Mouse (Mus musculus): Measurements from ENCODE around the gene Cdh13. TPM values are rescaled to one million over a fixed set of nuclear protein-coding genes. Genes with fewer than 3 reads are reported as not detected.

Gene Cdh13
- total RNA-seq, 2 experiments from 2014 or later, result 5.9 to 12.6 TPM

DNA sequence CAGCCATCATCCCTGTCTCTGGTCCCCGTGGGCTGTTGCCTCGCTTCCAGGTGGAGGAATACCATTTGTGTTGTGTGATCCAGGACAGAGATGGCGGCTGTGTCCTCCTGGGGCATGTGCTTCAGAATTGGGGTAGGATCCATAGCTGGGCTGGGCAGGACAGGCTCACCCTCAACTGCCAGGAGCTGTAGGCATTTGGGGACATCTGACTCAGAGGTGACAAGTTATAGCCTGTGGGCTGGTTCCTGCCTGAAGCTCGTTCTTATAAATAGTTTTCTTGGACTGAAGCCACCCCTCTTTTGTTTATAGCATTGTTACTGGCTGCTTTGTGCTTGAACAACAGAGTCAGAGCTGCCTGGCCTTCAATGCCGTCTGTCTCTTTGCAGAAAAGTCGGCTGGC lies 6.7 kb downstream of the Cdh13 start:
- DNase-seq (ENCODE audit: low spot score in 2 of 2), result no peak

DNA sequence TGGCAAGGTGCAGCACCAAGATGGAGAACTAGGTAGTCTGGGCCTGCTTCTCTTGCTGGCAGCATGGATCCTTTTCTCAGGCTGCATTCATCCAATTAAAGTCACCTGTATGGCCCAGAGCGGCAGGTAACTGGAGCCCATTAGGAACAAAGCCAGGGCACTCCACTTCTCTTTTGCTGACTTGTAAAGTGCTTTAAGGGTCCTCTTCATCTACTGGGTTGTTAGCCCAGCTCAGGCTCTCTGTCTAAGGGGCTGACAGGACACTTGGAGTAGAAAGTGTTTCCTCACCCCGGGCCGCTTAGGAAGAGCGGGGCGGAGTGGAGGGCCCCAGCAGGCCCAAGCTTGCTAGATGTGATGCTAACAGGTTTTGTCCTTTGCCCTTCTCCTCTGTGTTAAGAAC lies 12.9 kb downstream of the Cdh13 start:
- no peak for DNase-seq (ENCODE audit: low spot score in 2 of 2)

DNA sequence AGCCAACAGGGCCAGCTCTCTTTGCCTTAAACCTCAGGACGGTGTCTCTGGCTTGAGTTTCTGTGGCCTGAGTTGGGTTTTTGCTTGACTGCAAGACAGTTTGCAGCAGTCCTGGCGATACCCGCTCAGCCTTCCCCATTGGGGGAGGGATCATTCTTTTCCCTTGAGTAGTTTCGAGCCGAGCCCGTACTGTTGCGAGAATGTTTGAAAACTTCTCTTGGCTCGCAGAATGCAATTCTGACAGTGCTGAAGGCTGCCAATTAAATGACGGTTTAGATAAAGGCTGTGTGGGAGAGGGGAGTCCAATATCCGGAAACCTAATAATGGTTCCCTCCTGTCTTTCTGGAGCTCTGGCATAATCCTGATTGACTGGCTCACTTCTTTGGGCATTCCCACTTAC lies 23.4 kb downstream of the Cdh13 start:
- DNase-seq (ENCODE audit: low spot score in 2 of 2), result no peak

- no peak for DNase-seq (ENCODE audit: low spot score in 2 of 2)
Measured at GRCm38 (mm10) chr8:118309106-118309505, 25.6 kb downstream of the Cdh13 start.

DNA sequence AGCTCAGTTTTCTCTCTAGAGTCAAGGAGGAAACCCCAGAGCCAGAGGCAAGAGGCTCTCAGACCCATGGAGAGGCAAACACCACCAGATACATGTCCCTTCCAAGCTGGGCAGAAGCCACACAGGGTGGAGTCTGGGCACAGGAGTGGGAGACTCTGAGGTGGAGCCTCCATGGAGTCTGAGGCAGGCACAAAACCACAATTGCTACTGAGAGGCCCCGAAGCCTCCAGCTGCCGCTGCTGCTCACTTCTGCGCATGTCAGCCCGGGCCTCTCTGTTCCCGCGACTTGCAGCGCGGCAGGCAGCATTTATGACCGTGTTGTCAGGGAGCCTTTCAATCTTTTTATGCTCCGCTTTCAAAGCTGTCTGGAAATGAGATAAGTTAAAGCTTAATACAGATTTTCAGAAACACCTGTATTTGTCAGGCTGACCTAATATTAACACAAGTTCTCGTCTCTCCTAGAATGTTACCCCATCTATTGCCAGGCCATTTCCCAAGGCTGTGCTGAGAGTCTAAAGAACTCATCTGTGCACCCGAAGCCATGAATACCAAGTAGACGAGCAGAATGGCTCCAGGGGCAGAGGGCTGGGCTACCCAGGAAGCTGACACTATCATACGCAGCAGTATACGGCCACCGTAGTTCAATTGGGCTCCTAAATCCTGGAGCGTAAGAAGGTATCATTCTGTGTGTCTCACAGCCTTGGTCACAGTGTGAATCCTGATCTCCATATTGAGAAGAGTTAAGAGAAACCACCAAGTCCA lies 30.1 kb downstream of the Cdh13 start:
- DNase-seq (ENCODE audit: low spot score in 2 of 2), result no peak

DNA sequence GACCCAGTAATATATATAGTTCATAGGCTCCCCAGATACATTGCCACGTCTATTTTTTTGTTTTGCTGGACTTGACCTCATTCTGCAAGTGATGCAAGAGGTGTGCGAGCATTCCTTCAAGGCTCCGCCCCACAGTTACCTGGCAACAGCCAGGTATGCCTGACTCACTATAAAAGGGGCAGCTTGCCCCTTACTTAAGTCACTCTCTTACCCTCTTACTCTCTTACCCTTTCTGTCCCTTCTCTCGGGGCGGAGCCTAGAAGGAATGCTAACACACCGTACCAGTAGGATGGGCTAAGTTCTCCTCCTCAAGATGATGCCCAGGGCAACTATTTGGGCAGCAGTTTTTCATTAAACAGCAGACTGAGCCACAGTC lies 30.6 kb downstream of the Cdh13 start:
- no peak for DNase-seq (ENCODE audit: low spot score in 2 of 2)

DNA sequence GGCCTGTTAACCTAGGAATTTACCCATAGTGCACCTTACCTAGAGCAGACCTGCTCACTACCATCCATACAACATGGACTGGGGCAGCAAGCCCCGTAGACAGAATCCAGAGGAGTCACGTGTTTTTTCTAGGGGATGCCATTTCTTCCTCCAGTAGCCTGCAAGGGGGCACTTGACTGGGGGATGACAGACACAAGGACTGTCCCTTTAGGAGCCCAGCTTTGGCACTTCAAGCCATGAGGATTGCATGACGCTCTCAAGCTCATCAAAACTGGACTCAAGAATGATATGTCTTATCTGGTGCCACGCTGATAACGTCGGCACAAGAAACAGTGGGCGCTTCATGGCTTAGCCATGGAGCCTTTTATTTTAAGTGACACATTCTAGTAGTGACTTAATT lies 31.4 kb downstream of the Cdh13 start:
- no peak for DNase-seq (ENCODE audit: low spot score in 2 of 2)

DNA sequence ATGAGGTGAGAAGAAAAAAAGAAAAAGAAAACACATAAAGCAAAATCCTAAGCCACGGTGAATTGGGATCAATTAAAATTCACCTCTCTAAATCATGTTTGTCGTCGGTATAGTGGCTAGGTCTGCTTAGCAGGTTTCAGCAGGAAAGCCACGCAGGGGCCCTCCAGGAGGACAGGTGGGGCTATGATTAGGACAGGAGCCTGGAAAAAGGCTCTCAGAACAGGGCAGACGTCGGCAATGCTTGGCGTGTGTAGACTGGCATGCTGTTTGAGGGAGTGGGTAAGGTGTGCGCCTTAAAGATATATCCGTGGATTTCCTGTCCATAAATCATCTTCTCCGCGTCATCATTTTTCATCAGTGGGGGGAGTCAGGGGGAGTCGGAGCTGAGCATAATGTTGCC lies 32.9 kb downstream of the Cdh13 start:
- DNase-seq (ENCODE audit: low spot score in 2 of 2), result no peak

DNA sequence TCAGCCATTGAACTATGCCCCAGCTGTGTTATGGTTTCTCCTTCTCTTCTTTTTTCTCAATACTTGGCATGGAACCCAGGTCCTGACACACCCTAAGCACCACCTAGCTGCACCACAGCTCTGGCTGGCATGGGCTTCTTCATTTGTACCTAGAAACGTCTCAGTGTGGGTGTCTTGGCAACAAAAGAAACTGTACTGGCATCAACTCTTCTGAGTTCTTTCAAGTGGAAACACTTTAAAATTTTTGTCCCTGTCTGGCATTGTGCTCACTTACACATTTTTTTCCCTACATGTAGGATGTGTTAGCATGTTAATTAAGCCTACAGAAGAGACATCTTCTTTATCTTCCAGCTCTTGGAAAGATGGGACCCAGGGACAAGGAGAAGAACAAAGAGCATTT lies 37.0 kb downstream of the Cdh13 start:
- DNase-seq (ENCODE audit: low spot score in 2 of 2), result no peak

DNA sequence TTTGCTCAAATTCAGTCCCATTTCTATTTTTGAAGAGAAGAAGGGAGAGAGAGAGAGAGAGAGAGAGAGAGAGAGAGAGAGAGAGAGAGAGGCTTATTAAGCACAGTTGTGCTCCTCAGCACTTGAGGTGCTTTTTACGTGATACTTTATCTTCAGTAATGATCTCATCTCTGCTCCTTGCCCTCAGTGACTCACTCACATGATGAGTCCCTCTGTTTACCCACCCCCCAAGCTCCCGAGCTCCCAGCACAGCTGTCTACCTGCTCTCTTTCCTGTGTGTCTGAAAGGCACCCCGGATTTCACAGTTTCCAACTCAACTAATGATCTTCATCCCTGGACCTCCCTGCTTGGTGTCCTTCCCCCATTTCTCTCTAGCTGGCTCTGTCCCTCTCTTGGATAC lies 39.9 kb downstream of the Cdh13 start:
- DNase-seq (ENCODE audit: low spot score in 2 of 2), result no peak

GRCm38 (mm10) chr8:118334933-118335332 lies 51.4 kb downstream of the Cdh13 start:
- DNase-seq (ENCODE audit: low spot score in 2 of 2), result no peak

GRCm38 (mm10) chr8:118339711-118340110 lies 56.2 kb downstream of the Cdh13 start:
- DNase-seq (ENCODE audit: low spot score in 2 of 2), result no peak

- no peak for DNase-seq (ENCODE audit: low spot score in 2 of 2)
Measured at GRCm38 (mm10) chr8:118343267-118343666, 59.7 kb downstream of the Cdh13 start.

GRCm38 (mm10) chr8:118348710-118349489 lies 65.4 kb downstream of the Cdh13 start:
- no peak for DNase-seq (ENCODE audit: low spot score in 2 of 2)

DNA sequence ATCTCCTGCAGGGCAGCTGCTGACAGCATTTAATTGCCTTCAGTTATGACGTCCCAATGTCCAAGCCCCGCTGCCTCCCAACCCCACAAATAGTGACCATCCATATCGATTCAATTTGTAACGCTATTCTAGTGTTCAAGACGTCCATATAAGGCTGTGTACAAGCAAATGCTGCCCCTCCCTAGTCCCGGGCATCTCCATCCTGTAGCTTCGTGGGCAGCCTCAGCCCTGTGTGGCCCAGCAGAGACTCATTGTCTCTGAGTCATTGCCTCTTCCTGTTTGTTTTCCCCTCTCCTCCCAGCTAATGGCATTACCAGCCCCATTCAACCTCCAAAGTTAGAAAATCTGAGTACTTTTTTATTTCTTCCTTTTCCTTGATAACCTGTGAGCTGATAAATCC lies 66.6 kb downstream of the Cdh13 start:
- DNase-seq (ENCODE audit: low spot score in 2 of 2), result no peak

DNA sequence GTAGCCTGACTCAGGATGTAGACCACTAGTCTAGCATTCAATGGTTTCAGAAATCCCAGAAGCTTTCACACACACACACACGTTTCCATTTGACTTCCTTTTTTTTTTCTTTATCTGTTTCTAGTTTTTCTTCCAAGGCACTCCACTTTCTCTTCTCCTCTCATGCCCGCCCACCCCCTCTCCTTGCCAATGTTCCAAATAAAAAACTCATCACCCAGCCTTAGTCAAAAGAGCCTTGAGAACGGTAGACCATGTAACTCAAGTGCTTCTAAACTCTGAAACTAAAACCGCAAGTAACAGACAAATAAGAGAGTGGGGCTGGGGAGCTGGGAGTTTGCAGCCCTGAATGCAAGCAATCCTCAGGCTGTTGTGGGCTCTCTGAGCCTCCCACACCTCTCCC lies 69.5 kb downstream of the Cdh13 start:
- DNase-seq (ENCODE audit: low spot score in 2 of 2), result no peak

DNA sequence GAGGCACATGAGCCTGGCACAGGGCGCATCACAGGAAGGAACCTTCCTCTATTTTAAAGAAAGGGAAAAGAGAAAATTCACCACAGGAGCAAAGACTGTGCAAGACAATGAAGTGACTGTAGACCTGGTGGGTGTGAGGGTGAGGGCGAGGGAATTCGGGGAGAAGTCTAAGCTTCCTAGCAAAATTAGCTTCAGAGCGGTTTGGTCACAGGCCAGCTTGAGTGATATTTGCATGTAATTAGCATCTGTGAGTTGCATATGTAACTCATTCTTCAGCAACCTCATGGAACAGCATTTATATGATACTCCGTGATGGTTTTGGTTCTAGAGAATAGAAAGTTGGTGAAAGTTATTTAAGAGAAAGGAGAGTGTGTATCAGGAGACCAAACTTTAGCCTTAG lies 73.5 kb downstream of the Cdh13 start:
- DNase-seq (ENCODE audit: low spot score in 2 of 2), result no peak

- no peak for DNase-seq (ENCODE audit: low spot score in 2 of 2)
Measured at GRCm38 (mm10) chr8:118357596-118357995, 74.1 kb downstream of the Cdh13 start.

- DNase-seq (ENCODE audit: low spot score in 2 of 2), result no peak
Measured at GRCm38 (mm10) chr8:118363781-118364180, 80.2 kb downstream of the Cdh13 start.

DNA sequence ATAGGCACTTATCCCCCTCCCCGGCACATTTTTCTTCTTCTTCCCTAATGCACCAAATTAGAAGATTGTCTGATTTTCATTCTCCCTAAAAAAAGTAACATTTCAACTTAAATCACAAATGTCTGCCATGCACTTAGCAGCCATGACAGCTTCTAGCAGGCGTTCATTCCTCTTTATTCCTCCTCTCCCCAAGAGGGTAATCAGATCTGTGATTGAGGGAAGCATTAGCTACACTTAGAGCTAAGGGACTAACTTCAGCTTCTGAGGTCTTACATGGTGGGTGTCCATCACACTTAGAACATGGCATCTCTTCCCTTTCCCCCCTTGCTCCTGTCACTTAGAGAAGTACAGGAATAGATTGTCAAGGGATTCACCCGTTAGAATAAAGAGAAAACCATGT lies 89.6 kb downstream of the Cdh13 start:
- no peak for DNase-seq (ENCODE audit: low spot score in 2 of 2)

DNA sequence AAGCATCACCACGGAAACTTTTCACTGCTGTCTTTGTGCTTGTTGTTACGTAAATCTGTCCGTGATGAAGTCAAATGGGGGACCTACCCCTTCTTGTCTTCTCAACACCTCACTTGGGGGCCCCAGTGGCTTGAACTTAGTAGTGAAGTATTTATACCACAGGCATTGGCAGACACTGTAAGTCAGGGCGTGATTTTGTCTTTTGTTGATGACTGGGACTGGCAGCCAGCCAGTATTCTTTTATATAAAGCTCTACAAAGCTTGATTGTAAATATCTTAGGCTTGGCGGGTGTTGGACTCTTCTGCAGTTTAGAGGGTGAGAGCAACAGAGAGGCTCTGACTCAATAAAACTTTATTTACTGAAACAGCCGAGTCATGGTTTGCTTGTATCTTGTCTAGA lies 91.2 kb downstream of the Cdh13 start:
- DNase-seq (ENCODE audit: low spot score in 2 of 2), result no peak

DNA sequence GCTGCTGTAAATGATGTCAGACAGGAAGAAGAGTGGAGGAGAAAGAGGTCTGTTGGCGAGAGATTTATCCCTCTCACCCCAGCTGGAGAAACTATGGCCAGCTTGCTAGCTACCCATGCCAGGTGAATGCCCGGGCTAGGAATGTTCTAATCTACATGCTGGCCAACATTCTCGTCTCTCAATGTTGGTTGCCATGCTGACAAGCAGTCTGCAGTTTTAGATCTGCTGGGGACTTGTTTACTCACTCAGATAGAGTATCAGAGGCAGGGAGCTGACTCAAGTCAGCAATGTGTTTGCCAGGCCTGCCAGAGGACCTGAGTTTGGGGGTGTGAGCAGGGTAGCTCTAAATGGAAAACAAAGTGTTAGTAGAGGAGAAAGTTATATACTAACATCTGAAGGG lies 93.3 kb downstream of the Cdh13 start:
- DNase-seq (ENCODE audit: low spot score in 2 of 2), result no peak

DNA sequence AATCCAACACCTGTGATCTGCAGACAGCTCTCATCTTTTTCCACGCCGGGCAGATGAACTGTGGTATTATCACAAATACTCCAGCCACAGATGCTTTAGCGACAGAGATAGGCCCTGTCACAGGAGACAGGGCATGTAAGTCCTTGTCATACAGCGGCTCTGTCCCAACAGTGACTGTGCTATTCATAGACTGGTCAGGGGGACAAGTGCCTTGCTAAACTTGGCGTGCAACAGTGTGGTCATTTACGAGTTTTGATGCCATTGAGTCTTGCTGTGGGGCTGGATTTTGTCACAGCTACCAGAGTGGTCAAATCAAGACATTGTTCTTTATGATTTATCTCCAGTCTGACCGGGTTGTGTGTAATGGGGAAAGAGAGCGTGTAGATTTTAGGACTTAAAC lies 95.5 kb downstream of the Cdh13 start:
- no peak for DNase-seq (ENCODE audit: low spot score in 2 of 2)
